Comparison of ENCODE assay signal across 17 mouse cellular contexts in the genomic region with DNA sequence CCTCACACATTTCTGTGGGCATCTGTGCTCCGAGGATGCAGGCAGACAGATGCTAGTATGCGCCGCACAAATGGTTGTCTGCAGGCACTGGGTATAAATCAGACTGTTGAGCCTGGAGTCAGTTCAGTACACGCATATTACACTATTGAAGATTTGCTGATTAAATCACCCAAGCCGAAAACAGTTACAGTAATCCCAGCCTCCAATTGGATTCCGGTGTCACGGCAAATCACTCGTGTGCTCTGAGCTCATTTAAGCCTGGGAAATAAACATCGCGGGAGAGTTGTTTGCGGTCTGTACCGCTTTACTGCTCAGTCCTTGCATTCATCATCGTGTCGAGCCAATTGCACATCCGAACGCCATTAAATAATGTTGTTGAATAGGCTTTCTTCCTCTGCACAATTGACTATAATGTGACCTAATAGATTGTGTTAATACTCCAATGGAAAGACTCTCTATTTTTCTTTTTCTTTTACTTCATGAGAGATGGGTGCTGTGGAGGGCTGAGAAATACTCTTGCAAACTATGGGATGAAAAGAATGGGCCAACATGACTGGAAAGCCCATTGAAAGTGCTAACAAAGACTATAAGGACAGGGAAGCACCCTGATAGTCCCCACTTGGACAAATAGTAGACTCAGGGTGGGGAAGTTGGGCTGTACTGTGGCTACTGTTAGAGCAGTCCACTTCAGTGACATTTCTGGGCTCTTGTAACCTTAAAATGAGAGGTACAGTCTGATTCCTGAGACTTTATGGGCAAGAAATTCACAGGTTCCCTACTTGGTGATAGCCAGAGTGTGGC. TPM values are rescaled to one million over a fixed set of nuclear protein-coding genes. Genes with fewer than 3 reads are reported as not detected.
DNase-seq lines count a peak whose midpoint lies in the region; ATAC-seq and TF ChIP-seq lines count a peak whose summit lies in the region.
"Had no signal": no experiment of that assay in that cellular context is flagged by ENCODE, and none has a peak within 500 bp of the region (broad histone marks: within the 10 kb centered on the region; RNA-seq: fewer than 3 reads in every experiment).

No protein-coding gene starts in this region.

- no peak for TF ChIP-seq CTCF in hindbrain, postnatal 0 days (IDR thresholded peaks at IDR 0.05; ENCODE audit: low read depth)

- no peaks in the 10 kb centered on the region for H3K9me3 ChIP-seq in midbrain, embryonic 13.5 days
- H3K9me3 ChIP-seq in midbrain, embryonic 11.5 days (ENCODE audit: control insufficient read depth, low read length) = no peaks in the 10 kb centered on the region
- H3K9me3 ChIP-seq in forebrain, embryonic 16.5 days (ENCODE audit: control insufficient read depth, low read length) = no peaks in the 10 kb centered on the region
- H3K9me3 ChIP-seq in hindbrain, postnatal 0 days (ENCODE audit: low read length) = no peaks in the 10 kb centered on the region
- H3K9me3 ChIP-seq: kidney, embryonic 15.5 days; stomach, embryonic 15.5 days had no signal

- H3K4me2 ChIP-seq in midbrain, embryonic 13.5 days (replicated peaks) = peak overlapping the region; percentile 25
- H3K4me2 ChIP-seq in midbrain, embryonic 11.5 days = no peak overlapping the region
- H3K4me2 ChIP-seq in forebrain, embryonic 16.5 days (ENCODE audit: low read length) = peak overlapping the region; percentile 37
- H3K4me2 ChIP-seq in hindbrain, postnatal 0 days (ENCODE audit: low read depth, low read length) = peak overlapping the region; percentile 33; the same call in 1 of the 2 replicates
- H3K4me2 ChIP-seq: kidney, embryonic 15.5 days; stomach, embryonic 15.5 days had no signal

- no peak overlapping the region for H3K4me3 ChIP-seq in midbrain, embryonic 13.5 days (replicated peaks)
- H3K4me3 ChIP-seq in midbrain, embryonic 11.5 days (ENCODE audit: low read depth, low read length) = no peak overlapping the region
- no peak overlapping the region; the same call in 1 of the 2 replicates for H3K4me3 ChIP-seq in forebrain, embryonic 16.5 days (replicated peaks; ENCODE audit: low read length)
- no peak overlapping the region for H3K4me3 ChIP-seq in hindbrain, postnatal 0 days (ENCODE audit: low read length)
- H3K4me3 ChIP-seq: kidney, embryonic 15.5 days; stomach, embryonic 15.5 days had no signal

- peak overlapping the region; percentile 1; the same call in 1 of the 2 replicates for H3K27ac ChIP-seq in midbrain, embryonic 13.5 days
- no peak overlapping the region for H3K27ac ChIP-seq in midbrain, embryonic 11.5 days (ENCODE audit: low read depth, low read length)
- peak overlapping the region; percentile 59 for H3K27ac ChIP-seq in forebrain, embryonic 16.5 days (ENCODE audit: low read length)
- no peak overlapping the region for H3K27ac ChIP-seq in hindbrain, postnatal 0 days
- H3K27ac ChIP-seq: kidney, embryonic 15.5 days; stomach, embryonic 15.5 days had no signal

- peak; percentile 77; the same call in 1 of the 2 replicates for ATAC-seq in midbrain, embryonic 13.5 days
- no peak for ATAC-seq in midbrain, embryonic 11.5 days (ENCODE audit: low FRiP score)
- ATAC-seq in forebrain, embryonic 16.5 days = peak; percentile 78
- ATAC-seq in hindbrain, postnatal 0 days = no peak

- no peak overlapping the region for H3K9ac ChIP-seq in midbrain, embryonic 13.5 days (replicated peaks)
- H3K9ac ChIP-seq in midbrain, embryonic 11.5 days (ENCODE audit: low read length) = no peak overlapping the region
- H3K9ac ChIP-seq in forebrain, embryonic 16.5 days (replicated peaks; ENCODE audit: low read depth, low read length) = peak overlapping the region; percentile 27; the same call in 1 of the 2 replicates
- H3K9ac ChIP-seq in hindbrain, postnatal 0 days (replicated peaks; ENCODE audit: low read length) = no peak overlapping the region
- H3K9ac ChIP-seq: kidney, embryonic 15.5 days; stomach, embryonic 15.5 days had no signal

- no peaks in the 10 kb centered on the region for H3K27me3 ChIP-seq in midbrain, embryonic 13.5 days
- no peaks in the 10 kb centered on the region for H3K27me3 ChIP-seq in midbrain, embryonic 11.5 days (ENCODE audit: control insufficient read depth, insufficient read depth, low read length)
- no peaks in the 10 kb centered on the region for H3K27me3 ChIP-seq in forebrain, embryonic 16.5 days (replicated peaks; ENCODE audit: control insufficient read depth, insufficient read depth, low read length)
- no peaks in the 10 kb centered on the region for H3K27me3 ChIP-seq in hindbrain, postnatal 0 days (ENCODE audit: insufficient read depth, low read length)
- H3K27me3 ChIP-seq: kidney, embryonic 15.5 days; stomach, embryonic 15.5 days had no signal

- no peak for DNase-seq in midbrain, embryonic 11.5 days (ENCODE audit: low spot score, missing footprints)
- DNase-seq in hindbrain, postnatal 0 days (ENCODE audit: low spot score) = peak; percentile 47
- peak; percentile 29 for DNase-seq in retina, embryonic 14.5 days (ENCODE audit: low spot score)
- DNase-seq in T-cell, adult 2 months (ENCODE audit: low spot score) = no peak
- no peak for DNase-seq in kidney, adult 8-10 months
- DNase-seq: adrenal gland, postnatal 10 days; cerebellum, postnatal 10 days; embryo, embryonic 11 days; heart, adult 18-20 months; liver; lung, adult 18-20 months; lung, postnatal 4 days had no signal

- 54% methylated on average over 16 of the region's 16 CpGs for WGBS in midbrain, embryonic 13.5 days
- 89% methylated on average over 16 of the region's 16 CpGs for WGBS in midbrain, embryonic 11.5 days
- 15% methylated on average over 16 of the region's 16 CpGs for WGBS in forebrain, embryonic 16.5 days
- 36% methylated on average over 16 of the region's 16 CpGs for WGBS in hindbrain, postnatal 0 days

- H3K36me3 ChIP-seq in midbrain, embryonic 13.5 days = no peaks in the 10 kb centered on the region
- no peaks in the 10 kb centered on the region for H3K36me3 ChIP-seq in midbrain, embryonic 11.5 days (ENCODE audit: control insufficient read depth, insufficient read depth, low read length)
- no peaks in the 10 kb centered on the region for H3K36me3 ChIP-seq in forebrain, embryonic 16.5 days (ENCODE audit: control insufficient read depth, insufficient read depth)
- H3K36me3 ChIP-seq in hindbrain, postnatal 0 days (ENCODE audit: insufficient read depth, low read length) = no peaks in the 10 kb centered on the region
- H3K36me3 ChIP-seq: G1E; kidney, embryonic 15.5 days; stomach, embryonic 15.5 days had no signal

- peaks cover 8% of the 10 kb centered on the region for H3K4me1 ChIP-seq in midbrain, embryonic 13.5 days (replicated peaks)
- H3K4me1 ChIP-seq in midbrain, embryonic 11.5 days (ENCODE audit: control insufficient read depth, insufficient read depth, low read length) = no peaks in the 10 kb centered on the region
- H3K4me1 ChIP-seq in forebrain, embryonic 16.5 days (replicated peaks; ENCODE audit: control insufficient read depth, insufficient read depth, low read length) = peaks cover 10% of the 10 kb centered on the region
- no peaks in the 10 kb centered on the region for H3K4me1 ChIP-seq in hindbrain, postnatal 0 days (ENCODE audit: insufficient read depth, low read length)
- H3K4me1 ChIP-seq: kidney, embryonic 15.5 days; stomach, embryonic 15.5 days had no signal

RNA-seq across cellular contexts. Expression of a gene that starts 21.7 kb away (rescaled TPM):
- 748 and 776 TPM in 2 replicates for polyA plus RNA-seq in midbrain, embryonic 13.5 days (2015; fragmentation: Nextera tagmentation; extraction: Ambion mirVana)
- 618 and 725 TPM in 2 replicates for polyA plus RNA-seq in midbrain, embryonic 11.5 days (2014; fragmentation: Nextera tagmentation; extraction: Ambion mirVana)
- 949 and 1,162 TPM in 2 replicates for polyA plus RNA-seq in forebrain, embryonic 16.5 days (2015; fragmentation: Nextera tagmentation; extraction: Ambion mirVana)
- total RNA-seq in hindbrain, postnatal 0 days (2014; rRNA removed) = 95.5 and 101 TPM in 2 replicates
- 92.9 and 97.8 TPM in 2 replicates for polyA plus RNA-seq in hindbrain, postnatal 0 days (2015; fragmentation: Nextera tagmentation; extraction: Ambion mirVana)
- total RNA-seq: heart, adult 18-20 months had no signal
- polyA plus RNA-seq: G1E had no signal

Comparison
In these comparisons a context has a peak if more than half of its experiments do, and no peak if none do; other contexts are left out.
1. ATAC-seq: peak in midbrain, embryonic 13.5 days (single experiment) and forebrain, embryonic 16.5 days (single experiment); none in midbrain, embryonic 11.5 days (single experiment) and hindbrain, postnatal 0 days (single experiment).
2. H3K27ac ChIP-seq: peak in midbrain, embryonic 13.5 days (single experiment) and forebrain, embryonic 16.5 days (single experiment); none in midbrain, embryonic 11.5 days (single experiment) and hindbrain, postnatal 0 days (single experiment).
3. DNase-seq: peak in hindbrain, postnatal 0 days (single experiment) and retina, embryonic 14.5 days (single experiment); none in midbrain, embryonic 11.5 days (single experiment), T-cell, adult 2 months (single experiment) and kidney, adult 8-10 months (0 of 2).